Mouse (Mus musculus): ENCODE data around the gene Gm6408.
"Not testable (repeated sequence)": the region's sequence is repeated elsewhere in the genome, so short reads cannot be mapped to it uniquely, and the experiment has no call there.

Gm6408 gene

DNA sequence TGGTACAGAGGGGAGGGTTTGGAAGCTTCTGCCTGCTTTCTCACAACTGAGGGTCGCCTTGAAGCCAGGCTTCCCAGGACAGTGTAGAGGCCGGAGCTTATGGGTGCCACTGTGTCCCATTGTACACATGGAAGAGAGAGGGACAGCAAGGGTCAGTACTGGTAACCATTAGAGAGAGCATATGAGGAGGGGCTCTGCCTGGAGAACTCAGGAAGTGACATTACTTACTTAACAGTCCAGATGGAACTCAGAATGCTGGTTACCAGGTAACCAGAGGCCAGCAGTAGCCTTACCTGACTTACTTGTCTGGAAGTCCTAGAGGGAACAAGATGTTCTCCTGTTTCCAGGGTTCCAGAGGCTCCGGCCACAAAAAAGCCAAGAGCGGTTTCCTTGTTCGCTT, 20.3 kb downstream of the Gm6408 start, which contains the start of gene 4930449I24Rik:
4930449I24Rik (plus strand) TSS at position 301 of the 400 bp plus-strand sequence.
- TF ChIP-seq GATA4 (IDR thresholded peaks at IDR 0.05; ENCODE audit: insufficient replicate concordance, low read length), result not testable (repeated sequence)

DNA sequence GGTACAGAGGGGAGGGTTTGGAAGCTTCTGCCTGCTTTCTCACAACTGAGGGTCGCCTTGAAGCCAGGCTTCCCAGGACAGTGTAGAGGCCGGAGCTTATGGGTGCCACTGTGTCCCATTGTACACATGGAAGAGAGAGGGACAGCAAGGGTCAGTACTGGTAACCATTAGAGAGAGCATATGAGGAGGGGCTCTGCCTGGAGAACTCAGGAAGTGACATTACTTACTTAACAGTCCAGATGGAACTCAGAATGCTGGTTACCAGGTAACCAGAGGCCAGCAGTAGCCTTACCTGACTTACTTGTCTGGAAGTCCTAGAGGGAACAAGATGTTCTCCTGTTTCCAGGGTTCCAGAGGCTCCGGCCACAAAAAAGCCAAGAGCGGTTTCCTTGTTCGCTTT, 32.1 kb downstream of the Gm6408 start, which contains the start of gene Gm3402:
Gm3402 (plus strand) TSS at position 301 of the 400 bp plus-strand sequence.
- not testable (repeated sequence) for TF ChIP-seq GATA4 (IDR thresholded peaks at IDR 0.05; ENCODE audit: insufficient replicate concordance, low read length)

DNA sequence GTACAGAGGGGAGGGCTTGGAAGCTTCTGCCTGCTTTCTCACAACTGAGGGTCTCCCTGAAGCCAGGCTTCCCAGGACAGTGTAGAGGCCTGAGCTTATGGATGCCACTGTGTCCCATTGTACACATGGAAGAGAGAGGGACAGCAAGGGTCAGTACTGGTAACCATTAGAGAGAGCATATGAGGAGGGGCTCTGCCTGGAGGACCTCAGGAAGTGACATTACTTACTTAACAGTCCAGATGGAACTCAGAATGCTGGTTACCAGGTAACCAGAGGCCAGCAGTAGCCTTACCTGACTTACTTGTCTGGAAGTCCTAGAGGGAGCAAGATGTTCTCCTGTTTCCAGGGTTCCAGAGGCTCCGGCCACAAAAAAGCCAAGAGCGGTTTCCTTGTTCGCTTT, 43.7 kb downstream of the Gm6408 start, which contains the start of gene Gm3404:
Gm3404 (plus strand) TSS at position 301 of the 400 bp plus-strand sequence.
- TF ChIP-seq GATA4 (IDR thresholded peaks at IDR 0.05; ENCODE audit: insufficient replicate concordance, low read length), result not testable (repeated sequence)

Data from liver, adult (tissue).